Mouse (Mus musculus) hindbrain, embryonic 10.5 days (tissue): Measurements from ENCODE around the gene Spata32. TPM values are rescaled to one million over a fixed set of nuclear protein-coding genes. Genes with fewer than 3 reads are reported as not detected.
A peak's percentile ranks its signal among the peaks of the same experiment; 100 is the strongest.

Experiments used
- DNase-seq: peaks from one replicate; pipeline ENCODE4 v3.0.0-alpha.2; 2017; ENCODE audit warnings: low spot score
- H3K27ac ChIP-seq: fragments of 300-500 bp; sonication (generic); 2 replicates; pipeline ENCODE4 v1.5.1; 2016; ENCODE audit warnings: mild to moderate bottlenecking, moderate library complexity
- H3K27me3 ChIP-seq: fragments of 300-500 bp; sonication (generic); 2 replicates; pipeline ENCODE4 v1.6.1; 2016; ENCODE audit warnings: mild to moderate bottlenecking; ENCODE audit not compliant: poor library complexity, insufficient read depth, severe bottlenecking
- H3K36me3 ChIP-seq: fragments of 300-500 bp; sonication (generic); 2 replicates; pipeline ENCODE4 v1.6.1; 2016; ENCODE audit warnings: mild to moderate bottlenecking, moderate library complexity
- H3K4me1 ChIP-seq: fragments of 300-500 bp; sonication (generic); replicated peaks from 2 replicates; pipeline ENCODE4 v1.6.1; 2016; ENCODE audit warnings: mild to moderate bottlenecking
- H3K4me3 ChIP-seq: fragments of 300-500 bp; sonication (generic); 2 replicates; pipeline ENCODE4 v1.5.1; 2016; ENCODE audit warnings: mild to moderate bottlenecking, moderate library complexity
- H3K9me3 ChIP-seq: fragments of 300-500 bp; sonication (generic); 2 replicates; pipeline ENCODE4 v1.6.1; 2016; ENCODE audit warnings: mild to moderate bottlenecking, moderate library complexity
- WGBS: fragments of 180-500 bp; shearing (Covaris S2); methylation state at CpG from one replicate; pipeline ENCODE4 v1.1.7; 2016; 5-methylcytosine and 5-hydroxymethylcytosine counted together
- polyA plus RNA-seq: library from polyadenylated mRNA; unstranded; fragments of >200 nt; fragmentation: Nextera tagmentation; extraction: Ambion mirVana; gene quantifications from 2 replicates; pipeline ENCODE4 v1.2.1, GENCODE M21; 2016

Spata32 gene
- polyA plus RNA-seq, 1 experiment from 2014 or later: not detected

- Histone ChIP-seq H3K4me3 (no peak overlapping the region), H3K4me1 (peaks cover 26% of the 10 kb centered on the region), H3K36me3 (no peaks in the 10 kb centered on the region), H3K27me3 (peaks cover 62% of the 10 kb centered on the region), H3K27ac (no peak overlapping the region), H3K9me3 (no peaks in the 10 kb centered on the region)
- DNase-seq: no peak
- WGBS: 79% methylated on average over 5 of the region's 5 CpGs
Measured at GRCm38 (mm10) chr11:103174411-103174832, 43.8 kb downstream of the Spata32 start.

GRCm38 (mm10) chr11:103173771-103174344 lies 44.4 kb downstream of the Spata32 start:
- H3K36me3 ChIP-seq: no peaks in the 10 kb centered on the region
- H3K9me3 ChIP-seq: no peaks in the 10 kb centered on the region
- WGBS: 90% methylated on average over 11 of the region's 11 CpGs
- peaks cover 26% of the 10 kb centered on the region for H3K4me1 ChIP-seq
- no peak overlapping the region for H3K4me3 ChIP-seq
- no peak for DNase-seq
- no peak overlapping the region for H3K27ac ChIP-seq
- H3K27me3 ChIP-seq: peaks cover 65% of the 10 kb centered on the region

DNA sequence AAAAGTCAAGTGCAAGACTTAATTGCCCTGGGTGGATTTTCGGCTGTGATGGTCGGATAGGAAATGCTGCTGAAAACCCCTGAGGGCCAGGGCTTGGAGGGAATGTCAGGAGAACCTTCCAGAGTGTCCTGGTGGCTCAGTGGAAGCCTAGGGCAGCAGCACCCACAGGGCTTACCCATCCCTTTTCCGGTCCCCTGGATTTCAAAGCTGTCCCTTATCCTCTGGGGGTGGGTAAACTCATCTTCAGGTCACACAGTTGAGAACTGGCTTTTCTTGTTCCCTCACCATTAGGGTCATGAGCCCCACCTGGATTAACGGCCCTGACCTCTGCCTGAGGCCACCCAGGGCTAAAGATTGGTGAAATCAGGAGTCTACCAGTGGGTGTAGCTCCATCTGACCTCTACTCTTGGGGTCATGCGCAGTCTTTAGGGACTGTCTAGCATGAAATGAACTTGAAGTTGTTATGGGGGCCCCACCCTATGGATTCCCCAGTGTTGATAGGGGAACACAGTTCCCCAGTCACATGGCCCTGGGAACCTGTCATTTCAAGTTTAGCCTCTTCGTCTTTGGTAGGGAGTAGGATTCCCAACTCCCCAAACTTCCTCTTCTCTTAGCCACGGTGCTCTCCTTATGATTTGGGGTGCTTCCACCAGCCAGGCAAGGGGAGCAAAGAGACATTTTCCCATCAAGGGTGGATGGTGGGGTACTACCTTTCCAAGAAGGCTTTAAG lies 45.0 kb downstream of the Spata32 start:
- 83% methylated on average over 7 of the region's 7 CpGs for WGBS
- no peaks in the 10 kb centered on the region for H3K9me3 ChIP-seq
- H3K4me3 ChIP-seq: no peak overlapping the region
- H3K27ac ChIP-seq: no peak overlapping the region
- H3K4me1 ChIP-seq: peaks cover 26% of the 10 kb centered on the region
- H3K36me3 ChIP-seq: no peaks in the 10 kb centered on the region
- DNase-seq: no peak
- peaks cover 69% of the 10 kb centered on the region for H3K27me3 ChIP-seq

DNA sequence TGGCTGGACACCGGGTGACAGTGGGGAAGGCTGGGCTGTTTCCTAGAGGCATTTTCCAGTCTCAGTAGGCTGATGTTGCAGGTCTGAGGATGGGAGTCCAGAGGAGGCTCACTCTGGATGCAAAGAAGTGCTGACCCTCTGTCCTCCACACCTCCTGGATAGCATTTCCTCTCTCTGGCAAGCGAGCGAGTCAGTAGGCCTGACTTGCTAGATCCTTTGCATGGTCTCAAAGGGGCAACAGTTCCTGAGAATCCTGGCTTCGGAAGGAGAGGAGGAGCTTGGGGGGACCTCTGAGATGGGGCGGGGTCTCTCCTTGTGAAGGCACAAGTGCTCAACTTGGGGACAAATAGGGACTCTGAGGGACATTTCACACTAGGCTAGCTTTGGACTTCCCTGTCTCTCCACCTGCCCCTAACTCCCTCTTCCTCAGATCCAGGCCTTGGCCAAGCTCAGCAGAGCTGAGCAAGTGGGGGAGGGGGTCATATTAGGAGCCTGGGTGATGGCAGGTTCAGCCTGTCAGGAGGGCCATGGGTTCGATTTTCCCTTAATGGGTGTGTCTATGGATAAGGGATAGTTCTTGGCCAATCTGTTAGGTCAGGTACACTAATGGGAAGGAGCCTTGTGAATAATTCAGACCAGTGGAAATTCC lies 45.7 kb downstream of the Spata32 start:
- DNase-seq: no peak
- Histone ChIP-seq H3K4me1 (peaks cover 26% of the 10 kb centered on the region), H3K27me3 (peaks cover 74% of the 10 kb centered on the region), H3K9me3 (no peaks in the 10 kb centered on the region), H3K4me3 (no peak overlapping the region; the same call in 1 of the 2 replicates), H3K36me3 (no peaks in the 10 kb centered on the region), H3K27ac (no peak overlapping the region)
- 77% methylated on average over 6 of the region's 6 CpGs for WGBS

- Histone ChIP-seq H3K27ac (no peak overlapping the region), H3K4me1 (peaks cover 26% of the 10 kb centered on the region), H3K27me3 (peaks cover 76% of the 10 kb centered on the region), H3K9me3 (no peaks in the 10 kb centered on the region), H3K36me3 (no peaks in the 10 kb centered on the region), H3K4me3 (peak overlapping the region; percentile 9; the same call in 1 of the 2 replicates)
- DNase-seq: no peak
- 52% methylated on average over 9 of the region's 9 CpGs for WGBS
Measured at GRCm38 (mm10) chr11:103171703-103172391, 46.4 kb downstream of the Spata32 start.

- peaks cover 79% of the 10 kb centered on the region for H3K27me3 ChIP-seq
- peak; percentile 40 for DNase-seq
- H3K4me1 ChIP-seq: peaks cover 26% of the 10 kb centered on the region
- peak overlapping the region; percentile 77; the same call in 1 of the 2 replicates for H3K27ac ChIP-seq
- H3K36me3 ChIP-seq: no peaks in the 10 kb centered on the region
- WGBS: 3% methylated on average over 23 of the region's 23 CpGs
- H3K9me3 ChIP-seq: no peaks in the 10 kb centered on the region
- H3K4me3 ChIP-seq: peak overlapping the region; percentile 70
Measured at GRCm38 (mm10) chr11:103171286-103171620, 47.0 kb downstream of the Spata32 start.

- DNase-seq: peak; percentile 34
- Histone ChIP-seq H3K4me3 (peak within 1 kb of the TSS; percentile 70), H3K27me3 (peaks cover 83% of the 10 kb centered on the region), H3K4me1 (peaks cover 21% of the 10 kb centered on the region), H3K9me3 (no peaks in the 10 kb centered on the region), H3K36me3 (no peaks in the 10 kb centered on the region), H3K27ac (peak within 1 kb of the TSS; percentile 77)
- 2% methylated on average over 84 of the region's 84 CpGs for WGBS
Measured at GRCm38 (mm10) chr11:103170494-103171285, 47.5 kb downstream of the Spata32 start, which contains the start of gene Fmnl1. Gene Fmnl1 (plus strand): TSS chr11:103171107.

DNA sequence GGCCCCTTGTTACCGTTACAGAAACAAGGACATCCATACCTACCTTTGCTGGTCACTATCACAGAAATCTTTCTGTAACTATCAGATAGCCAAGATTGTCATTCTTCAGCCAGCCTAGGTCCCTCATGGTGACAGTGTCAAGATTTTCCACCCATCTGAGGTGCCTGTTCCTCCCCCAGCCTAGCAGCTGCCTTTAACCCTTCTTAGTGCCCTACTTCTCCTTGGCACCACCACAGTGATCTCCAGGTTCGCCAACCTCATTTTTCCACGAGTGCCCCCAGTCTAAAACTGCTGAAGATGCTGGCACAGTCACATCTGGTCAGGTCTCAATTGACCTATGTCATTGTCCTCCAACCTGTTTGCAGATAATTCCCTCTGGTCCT lies 48.1 kb downstream of the Spata32 start:
- H3K27ac ChIP-seq: no peak overlapping the region
- no peak for DNase-seq
- H3K4me1 ChIP-seq: peaks cover 21% of the 10 kb centered on the region
- peak overlapping the region; percentile 70 for H3K4me3 ChIP-seq
- WGBS: 58% methylated on average over 3 of the region's 3 CpGs
- H3K9me3 ChIP-seq: no peaks in the 10 kb centered on the region
- H3K36me3 ChIP-seq: no peaks in the 10 kb centered on the region
- H3K27me3 ChIP-seq: peaks cover 83% of the 10 kb centered on the region

DNA sequence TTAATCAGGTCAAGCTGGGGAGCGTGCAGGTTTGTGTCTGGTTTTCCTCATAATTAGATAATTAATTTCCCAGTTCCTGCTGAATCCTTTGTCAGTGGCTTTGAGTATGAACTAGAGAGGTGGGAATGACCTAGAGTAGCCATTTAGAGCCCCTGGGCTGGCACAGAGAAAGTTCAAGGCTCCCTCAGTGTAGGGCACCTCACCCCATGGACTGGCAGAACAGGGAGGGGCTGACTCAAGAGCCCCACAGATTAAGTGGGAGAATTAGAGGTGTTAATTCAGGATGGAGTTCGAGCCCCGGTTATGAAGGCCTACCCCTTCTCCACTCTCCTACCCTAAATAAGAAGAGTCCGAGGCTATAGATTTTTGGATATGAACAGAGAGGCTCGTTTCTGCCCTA lies 48.6 kb downstream of the Spata32 start:
- H3K27me3 ChIP-seq: peaks cover 79% of the 10 kb centered on the region
- no peak overlapping the region for H3K27ac ChIP-seq
- peaks cover 17% of the 10 kb centered on the region for H3K4me1 ChIP-seq
- H3K4me3 ChIP-seq: no peak overlapping the region
- 87% methylated on average over 5 of the region's 5 CpGs for WGBS
- no peaks in the 10 kb centered on the region for H3K36me3 ChIP-seq
- no peaks in the 10 kb centered on the region for H3K9me3 ChIP-seq
- DNase-seq: no peak

GRCm38 (mm10) chr11:103168690-103169390 lies 49.4 kb downstream of the Spata32 start:
- peak; percentile 69 for DNase-seq
- Histone ChIP-seq H3K4me1 (peaks cover 17% of the 10 kb centered on the region), H3K9me3 (no peaks in the 10 kb centered on the region), H3K4me3 (no peak overlapping the region), H3K27me3 (peaks cover 72% of the 10 kb centered on the region), H3K27ac (no peak overlapping the region), H3K36me3 (no peaks in the 10 kb centered on the region)
- 28% methylated on average over 9 of the region's 9 CpGs for WGBS

GRCm38 (mm10) chr11:103164391-103164790 lies 53.8 kb downstream of the Spata32 start:
- H3K4me3 ChIP-seq: no peak overlapping the region
- WGBS: 33% methylated on average over 10 of the region's 10 CpGs
- no peaks in the 10 kb centered on the region for H3K4me1 ChIP-seq
- H3K36me3 ChIP-seq: no peaks in the 10 kb centered on the region
- peaks cover 28% of the 10 kb centered on the region for H3K27me3 ChIP-seq
- DNase-seq: no peak
- no peaks in the 10 kb centered on the region for H3K9me3 ChIP-seq
- no peak overlapping the region for H3K27ac ChIP-seq

GRCm38 (mm10) chr11:103162132-103162531 lies 56.1 kb downstream of the Spata32 start:
- no peak overlapping the region for H3K4me3 ChIP-seq
- peaks cover 10% of the 10 kb centered on the region for H3K4me1 ChIP-seq
- no peaks in the 10 kb centered on the region for H3K9me3 ChIP-seq
- no peaks in the 10 kb centered on the region for H3K36me3 ChIP-seq
- H3K27me3 ChIP-seq: peaks cover 8% of the 10 kb centered on the region; the same call in 1 of the 2 replicates
- WGBS: 89% methylated on average over 5 of the region's 5 CpGs
- no peak for DNase-seq
- no peak overlapping the region for H3K27ac ChIP-seq
